Mouse (Mus musculus) spleen, embryonic (tissue): ENCODE measurements around the gene Vmn1r70.

Experiments used
- CTCF ChIA-PET: fragments of 350-600 bp; sonication (Branson Sonifier 250); formaldehyde crosslinking; loops from one replicate; lab custom pipeline; 2022; lab: Charles Lee

Gene Vmn1r70

DNA sequence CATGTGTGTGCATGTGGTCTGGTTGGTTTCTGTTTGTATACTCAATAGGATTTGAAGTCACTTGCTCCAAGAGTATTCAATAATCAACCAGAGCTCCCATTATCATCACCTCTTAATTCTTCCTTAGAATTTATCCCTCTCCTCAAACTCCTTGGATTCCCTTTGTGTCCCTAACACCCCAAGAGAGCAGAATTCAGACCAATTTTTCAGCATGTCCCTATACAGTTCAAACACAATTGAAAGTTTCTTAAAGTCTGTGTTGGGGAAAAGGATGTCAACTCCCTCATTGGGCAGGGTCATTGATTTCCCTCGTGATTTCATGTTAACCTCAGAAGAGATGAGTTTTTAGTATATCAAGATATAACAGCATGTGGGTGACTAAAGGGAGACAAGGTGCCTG lies at the start of gene Vmn1r70:
Vmn1r70 (plus strand) TSS at position 301 of the 400 bp plus-strand sequence.
- CTCF ChIA-PET: no interaction called here

DNA sequence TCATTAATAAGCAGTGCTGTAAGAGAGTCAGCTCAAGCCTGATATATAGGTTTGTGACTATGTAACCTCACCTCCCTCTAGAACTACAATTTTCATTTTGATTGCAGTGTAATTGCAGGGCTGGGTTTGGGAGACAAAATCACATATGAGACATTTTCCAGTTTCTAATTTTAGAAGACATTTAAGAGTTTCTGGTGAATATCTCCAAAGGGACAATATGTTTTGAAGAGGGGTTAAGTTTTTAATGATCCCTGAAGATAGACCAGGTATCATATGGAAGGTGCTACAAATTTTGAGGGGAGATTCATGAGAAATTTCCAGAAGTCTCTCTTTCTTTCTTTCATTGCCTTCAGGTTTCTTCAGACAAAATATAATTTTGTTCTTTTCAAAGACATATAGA lies 17.8 kb upstream of the Vmn1r70 start, which contains the start of gene Vmn1r69:
Vmn1r69 (minus strand) TSS at position 101 of the 400 bp plus-strand sequence.
- CTCF ChIA-PET: no interaction called here
